Mouse (Mus musculus) hindbrain, embryonic 14.5 days (tissue): ENCODE results near the gene Blvra. TPM values are rescaled to one million over a fixed set of nuclear protein-coding genes. Genes with fewer than 3 reads are reported as not detected.

ENCODE experiments used
- ATAC-seq: fragments of 200-750 bp; cut with Nextera tagmentation; 2 replicates; pipeline ENCODE4 v1.8.0; 2017; ENCODE audit warnings: moderate number of reproducible peaks, mild to moderate bottlenecking, moderate TSS enrichment, moderate library complexity; ENCODE audit not compliant: low FRiP score
- DNase-seq: peaks from one replicate; pipeline ENCODE4 v3.0.0-alpha.2; 2015; ENCODE audit warnings: low spot score
- H3K27ac ChIP-seq: fragments of 300-500 bp; sonication (generic); 2 replicates; pipeline ENCODE4 v1.5.1; 2014; ENCODE audit warnings: mild to moderate bottlenecking, moderate library complexity
- H3K27me3 ChIP-seq: fragments of 300-500 bp; sonication (generic); 2 replicates; pipeline ENCODE4 v1.6.1; 2014; ENCODE audit warnings: mild to moderate bottlenecking, low read length, mixed read lengths; ENCODE audit not compliant: control insufficient read depth, insufficient read depth
- H3K36me3 ChIP-seq: fragments of 300-500 bp; sonication (generic); replicated peaks from 2 replicates; pipeline ENCODE4 v1.6.1; 2014; ENCODE audit not compliant: control insufficient read depth, insufficient read depth
- H3K4me1 ChIP-seq: fragments of 300-500 bp; sonication (generic); replicated peaks from 2 replicates; pipeline ENCODE4 v1.6.1; 2014; ENCODE audit warnings: antibody characterized with exemption, low read length, mixed read lengths; ENCODE audit not compliant: control insufficient read depth, insufficient read depth
- H3K4me2 ChIP-seq: fragments of 300-500 bp; sonication (generic); replicated peaks from 2 replicates; pipeline ENCODE4 v1.6.1; 2014; ENCODE audit warnings: mild to moderate bottlenecking, moderate library complexity
- H3K4me3 ChIP-seq: fragments of 300-500 bp; sonication (generic); replicated peaks from 2 replicates; pipeline ENCODE4 v1.5.1; 2014; ENCODE audit warnings: mild to moderate bottlenecking, low read length
- H3K9ac ChIP-seq: fragments of 300-500 bp; sonication (generic); 2 replicates; pipeline ENCODE4 v1.6.1; 2014
- H3K9me3 ChIP-seq: fragments of 300-500 bp; sonication (generic); 2 replicates; pipeline ENCODE4 v1.6.1; 2016; ENCODE audit warnings: low read length; ENCODE audit not compliant: control insufficient read depth
- WGBS: fragments of 180-500 bp; shearing (Covaris S2); extraction: QIAGEN DNeasy Blood & Tissue Kit; methylation state at CpG from one replicate; pipeline ENCODE4 v1.1.7; 2014; 5-methylcytosine and 5-hydroxymethylcytosine counted together
- polyA plus RNA-seq: library from polyadenylated mRNA; unstranded; fragments of >200 nt; fragmentation: Nextera tagmentation; extraction: Ambion mirVana; gene quantifications from 2 replicates; pipeline ENCODE4 v1.2.1, GENCODE M21; 2014

The Blvra gene
- polyA plus RNA-seq = 27.7 and 32.9 TPM in 2 replicates

GRCm38 (mm10) chr2:127070435-127070841 is at the start of gene Blvra:
Gene Blvra (plus strand): TSS chr2:127070665.
- no peaks in the 10 kb centered on the region for H3K9me3 ChIP-seq
- H3K27ac ChIP-seq = peak within 1 kb of the TSS; percentile 55; the same call in 1 of the 2 replicates
- peaks cover 20% of the 10 kb centered on the region for H3K36me3 ChIP-seq
- H3K4me1 ChIP-seq = no peaks in the 10 kb centered on the region
- H3K27me3 ChIP-seq = no peaks in the 10 kb centered on the region
- peak within 1 kb of the TSS; percentile 76 for H3K4me2 ChIP-seq
- under 1% methylated on average over 31 of the region's 32 CpGs for WGBS
- DNase-seq (peak; percentile 88), ATAC-seq (peak; percentile 99)
- peak within 1 kb of the TSS; percentile 76 for H3K9ac ChIP-seq
- H3K4me3 ChIP-seq = peak within 1 kb of the TSS; percentile 73

GRCm38 (mm10) chr2:127035006-127035605 is 35.4 kb upstream of the Blvra start:
- ATAC-seq (no peak), DNase-seq (no peak)
- no peak overlapping the region for H3K9ac ChIP-seq
- H3K9me3 ChIP-seq = no peaks in the 10 kb centered on the region
- H3K36me3 ChIP-seq = peaks cover 65% of the 10 kb centered on the region
- no peak overlapping the region for H3K4me2 ChIP-seq
- no peak overlapping the region for H3K4me3 ChIP-seq
- no peaks in the 10 kb centered on the region for H3K27me3 ChIP-seq
- no peak overlapping the region for H3K27ac ChIP-seq
- no peaks in the 10 kb centered on the region for H3K4me1 ChIP-seq
- WGBS = 98% methylated on average over 9 of the region's 9 CpGs

GRCm38 (mm10) chr2:127037299-127037698 is 33.2 kb upstream of the Blvra start:
- no peaks in the 10 kb centered on the region for H3K9me3 ChIP-seq
- H3K27me3 ChIP-seq = no peaks in the 10 kb centered on the region
- DNase-seq = no peak

GRCm38 (mm10) chr2:127061471-127061870 is 9.0 kb upstream of the Blvra start:
- H3K36me3 ChIP-seq = peaks cover 75% of the 10 kb centered on the region
- no peak for DNase-seq
- no peak for ATAC-seq

More at GRCm38 (mm10) chr2:127037299-127037698, 33.2 kb upstream of the Blvra start:
- Histone ChIP-seq H3K9ac (no peak overlapping the region), H3K4me2 (no peak overlapping the region), H3K36me3 (peaks cover 66% of the 10 kb centered on the region), H3K27ac (no peak overlapping the region), H3K4me1 (no peaks in the 10 kb centered on the region), H3K4me3 (no peak overlapping the region)
- no peak for ATAC-seq
- 96% methylated on average over 4 of the region's 4 CpGs for WGBS

GRCm38 (mm10) chr2:127068806-127069205 is 1.7 kb upstream of the Blvra start:
- no peaks in the 10 kb centered on the region for H3K9me3 ChIP-seq
- WGBS = 74% methylated on average over 7 of the region's 7 CpGs
- no peak for DNase-seq

More at GRCm38 (mm10) chr2:127061471-127061870, 9.0 kb upstream of the Blvra start:
- no peaks in the 10 kb centered on the region for H3K27me3 ChIP-seq
- H3K27ac ChIP-seq = no peak overlapping the region
- no peak overlapping the region for H3K4me2 ChIP-seq
- H3K9ac ChIP-seq = no peak overlapping the region
- no peak overlapping the region for H3K4me3 ChIP-seq
- H3K4me1 ChIP-seq = no peaks in the 10 kb centered on the region
- H3K9me3 ChIP-seq = no peaks in the 10 kb centered on the region
- 95% methylated on average over 9 of the region's 9 CpGs for WGBS

GRCm38 (mm10) chr2:127069781-127070434 is 557 bp upstream of the Blvra start:
- H3K27ac ChIP-seq = no peak overlapping the region
- ATAC-seq = no peak; the same call in 1 of the 2 replicates
- 22% methylated on average over 11 of the region's 11 CpGs for WGBS

More at GRCm38 (mm10) chr2:127068806-127069205, 1.7 kb upstream of the Blvra start:
- no peaks in the 10 kb centered on the region for H3K4me1 ChIP-seq
- no peaks in the 10 kb centered on the region for H3K27me3 ChIP-seq
- H3K4me3 ChIP-seq = no peak overlapping the region
- H3K4me2 ChIP-seq = no peak overlapping the region
- no peak overlapping the region for H3K27ac ChIP-seq
- no peak overlapping the region for H3K9ac ChIP-seq
- H3K36me3 ChIP-seq = peaks cover 26% of the 10 kb centered on the region
- no peak for ATAC-seq

GRCm38 (mm10) chr2:127070879-127071278 is 414 bp downstream of the Blvra start:
- ATAC-seq = peak; percentile 73
- H3K27me3 ChIP-seq = no peaks in the 10 kb centered on the region
- H3K36me3 ChIP-seq = peaks cover 16% of the 10 kb centered on the region
- H3K27ac ChIP-seq = peak overlapping the region; percentile 55; the same call in 1 of the 2 replicates
- peak overlapping the region; percentile 76 for H3K4me2 ChIP-seq
- H3K4me1 ChIP-seq = no peaks in the 10 kb centered on the region
- H3K9me3 ChIP-seq = no peaks in the 10 kb centered on the region
- H3K9ac ChIP-seq = peak overlapping the region; percentile 76
- peak overlapping the region; percentile 73 for H3K4me3 ChIP-seq
- peak; percentile 25 for DNase-seq
- 15% methylated on average over 8 of the region's 9 CpGs for WGBS

More at GRCm38 (mm10) chr2:127069781-127070434, 557 bp upstream of the Blvra start:
- Histone ChIP-seq H3K9me3 (no peaks in the 10 kb centered on the region), H3K36me3 (peaks cover 21% of the 10 kb centered on the region), H3K27me3 (no peaks in the 10 kb centered on the region), H3K9ac (peak overlapping the region; percentile 76; the same call in 1 of the 2 replicates), H3K4me3 (peak overlapping the region; percentile 73), H3K4me1 (no peaks in the 10 kb centered on the region), H3K4me2 (peak overlapping the region; percentile 76)
- no peak for DNase-seq

- no peaks in the 10 kb centered on the region for H3K36me3 ChIP-seq
- H3K4me2 ChIP-seq = no peak overlapping the region
- H3K27me3 ChIP-seq = no peaks in the 10 kb centered on the region
- ATAC-seq = no peak
- no peaks in the 10 kb centered on the region for H3K4me1 ChIP-seq
- no peak overlapping the region for H3K9ac ChIP-seq
- no peaks in the 10 kb centered on the region for H3K9me3 ChIP-seq
- H3K27ac ChIP-seq = no peak overlapping the region
- no peak for DNase-seq
- WGBS = 92% methylated on average over 2 of the region's 2 CpGs
- H3K4me3 ChIP-seq = no peak overlapping the region
Observed at GRCm38 (mm10) chr2:127074116-127074515, 3.7 kb downstream of the Blvra start.

GRCm38 (mm10) chr2:127077611-127078010 is 7.1 kb downstream of the Blvra start:
- no peaks in the 10 kb centered on the region for H3K36me3 ChIP-seq
- no peaks in the 10 kb centered on the region for H3K4me1 ChIP-seq
- DNase-seq = no peak
- H3K4me3 ChIP-seq = no peak overlapping the region
- 76% methylated on average over 9 of the region's 9 CpGs for WGBS
- no peak overlapping the region for H3K4me2 ChIP-seq
- H3K27ac ChIP-seq = no peak overlapping the region
- H3K27me3 ChIP-seq = no peaks in the 10 kb centered on the region
- no peak overlapping the region for H3K9ac ChIP-seq
- no peak for ATAC-seq
- no peaks in the 10 kb centered on the region for H3K9me3 ChIP-seq
